ENCODE assay signal across 16 mouse cellular contexts in the genomic region with DNA sequence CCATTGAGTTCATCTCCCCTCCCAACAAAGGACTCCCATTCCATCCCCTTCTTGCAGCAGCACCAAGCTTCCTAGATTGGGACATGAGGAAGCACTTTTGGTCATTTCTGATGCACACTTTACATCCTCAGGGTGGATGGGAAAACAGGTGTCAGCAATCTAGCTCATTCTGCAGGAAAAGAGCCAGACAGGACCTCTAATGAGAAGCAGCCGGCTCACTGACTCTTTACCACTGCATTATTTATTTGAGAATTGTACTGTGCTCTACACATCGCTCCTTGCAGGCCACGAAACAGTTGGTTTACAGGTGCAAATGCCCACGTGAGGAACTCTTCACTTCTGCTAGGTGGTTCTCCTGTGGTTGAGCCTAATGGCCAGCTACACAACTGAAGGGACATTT.
"Had no signal": no experiment of that assay in that cellular context is flagged by ENCODE, and none has a peak within 500 bp of the region (broad histone marks: within the 10 kb centered on the region; RNA-seq: fewer than 3 reads in every experiment).

No protein-coding gene starts in this region.

- H3K27ac ChIP-seq: midbrain, embryonic 10.5 days; midbrain, embryonic 12.5 days; neural tube, embryonic 13.5 days; neural tube, embryonic 15.5 days had no signal

- H3K4me1 ChIP-seq: midbrain, embryonic 12.5 days had no signal

- ATAC-seq: midbrain, embryonic 16.5 days had no signal

- H3K9me3 ChIP-seq: midbrain, embryonic 10.5 days; midbrain, embryonic 12.5 days; neural tube, embryonic 13.5 days; neural tube, embryonic 15.5 days had no signal

- H3K4me2 ChIP-seq: lung, embryonic 14.5 days; midbrain, embryonic 12.5 days; neural tube, embryonic 13.5 days; neural tube, embryonic 15.5 days had no signal

- H3K4me3 ChIP-seq: midbrain, embryonic 10.5 days; midbrain, embryonic 12.5 days; myocyte; neural tube, embryonic 13.5 days; neural tube, embryonic 15.5 days had no signal

- H3K9ac ChIP-seq: lung, embryonic 14.5 days; midbrain, embryonic 12.5 days; neural tube, embryonic 13.5 days; neural tube, embryonic 15.5 days had no signal

- DNase-seq: lung, adult 18-20 months; lung, embryonic 14.5 days; lung, postnatal 10 days; lung, postnatal 4 days; midbrain, embryonic 14.5 days; retina, postnatal 1 day; right cerebral cortex, adult 18-20 months; thymus, adult 18-20 months; thymus, postnatal 14 days; thymus, postnatal 36 days had no signal

- H3K27me3 ChIP-seq: neural tube, embryonic 13.5 days; neural tube, embryonic 15.5 days had no signal
